Mouse (Mus musculus) CH12.LX (cell line): ENCODE data around the gene Ubl4b. TPM values are rescaled to one million over a fixed set of nuclear protein-coding genes. Genes with fewer than 3 reads are reported as not detected.

ENCODE experiments used
- DNase-seq: peaks from one replicate; pipeline ENCODE4 v3.0.0-alpha.2; 2013; ENCODE audit errors: extremely low read depth
- H3K27ac ChIP-seq: 2 replicates; pipeline ENCODE4 v1.5.1; 2012; ENCODE audit warnings: low read depth, mild to moderate bottlenecking, control low read depth, moderate library complexity; ENCODE audit not compliant: insufficient read depth
- H3K27me3 ChIP-seq: replicated peaks from 2 replicates; pipeline ENCODE3; 2012; ENCODE audit warnings: inconsistent platforms
- H3K36me3 ChIP-seq, 2 experiments: replicated peaks in 1 of 2; 2 replicates each; pipeline versions ENCODE3 to v1.6.1; 2012; ENCODE audit warnings: inconsistent platforms in 1 of 2, low read length in 1 of 2, mild to moderate bottlenecking in 1 of 2, mixed read lengths in 1 of 2, moderate library complexity in 1 of 2; ENCODE audit not compliant: control insufficient read depth in 1 of 2, insufficient read depth in 1 of 2
- H3K4me1 ChIP-seq, 2 experiments: 2 replicates each; pipeline ENCODE4 v1.6.1; 2012; ENCODE audit warnings: inconsistent platforms in 1 of 2, moderate library complexity in 1 of 2; ENCODE audit not compliant: insufficient read depth in 2 of 2, control insufficient read depth in 1 of 2
- H3K4me2 ChIP-seq: 2 replicates; pipeline ENCODE4 v1.6.1; 2012; ENCODE audit warnings: low read depth, mild to moderate bottlenecking, control low read depth; ENCODE audit not compliant: poor library complexity, insufficient read depth, severe bottlenecking
- H3K4me3 ChIP-seq, 3 experiments: fragments of 150-350 bp in 1 of 3; sonication (generic) in 1 of 3; replicated peaks in 1 of 3; 2 replicates each; pipeline versions ENCODE3 to v1.5.1; 2011 to 2012; ENCODE audit warnings: low read depth in 2 of 3, low read length in 2 of 3, mild to moderate bottlenecking in 2 of 3, moderate library complexity in 2 of 3, control low read depth in 1 of 3, improper control_type of control experiment in 1 of 3, inconsistent platforms in 1 of 3, mixed read lengths in 1 of 3; ENCODE audit not compliant: poor library complexity in 1 of 3
- H3K79me2 ChIP-seq: replicated peaks from 2 replicates; pipeline ENCODE4 v1.6.1; 2012; ENCODE audit warnings: mild to moderate bottlenecking, moderate library complexity; ENCODE audit not compliant: control insufficient read depth, poor library complexity, insufficient read depth, severe bottlenecking; ENCODE audit errors: extremely low read depth
- H3K9ac ChIP-seq: 2 replicates; pipeline ENCODE4 v1.6.1; 2012; ENCODE audit warnings: low read depth, mild to moderate bottlenecking, control low read depth, moderate library complexity; ENCODE audit not compliant: insufficient read depth
- H3K9me3 ChIP-seq: replicated peaks from 2 replicates; pipeline ENCODE3; 2012; ENCODE audit warnings: low read length, inconsistent platforms, mixed read lengths
- BHLHE40 ChIP-seq: IDR thresholded peaks from 2 replicates; pipeline ENCODE4 v1.6.1; 2011; ENCODE audit warnings: mild to moderate bottlenecking, low read depth, low read length, improper control_type of control experiment
- CHD1 ChIP-seq: IDR thresholded peaks from 2 replicates; pipeline ENCODE4 v1.6.1; 2012; ENCODE audit warnings: low read depth, low read length, improper control_type of control experiment, inconsistent platforms
- CHD2 ChIP-seq: IDR thresholded peaks from 2 replicates; pipeline ENCODE4 v1.6.1; 2011; ENCODE audit warnings: low read length, improper control_type of control experiment
- EP300 ChIP-seq: IDR thresholded peaks from 2 replicates; pipeline ENCODE4 v1.6.1; 2011; ENCODE audit warnings: low read length, improper control_type of control experiment
- HCFC1 ChIP-seq: IDR thresholded peaks from 2 replicates; pipeline ENCODE4 v1.6.1; 2012; ENCODE audit warnings: low read depth, mild to moderate bottlenecking, inconsistent platforms, low read length, improper control_type of control experiment
- JUN ChIP-seq: IDR thresholded peaks from 2 replicates; pipeline ENCODE4 v1.6.1; 2011; ENCODE audit warnings: low read depth, mild to moderate bottlenecking, low read length, improper control_type of control experiment, moderate library complexity; ENCODE audit not compliant: insufficient read depth
- MAFK ChIP-seq: IDR thresholded peaks from 2 replicates; pipeline ENCODE4 v1.6.1; 2011; ENCODE audit warnings: low read length, improper control_type of control experiment; ENCODE audit not compliant: insufficient replicate concordance
- MEF2A ChIP-seq: IDR thresholded peaks from 2 replicates; pipeline ENCODE4 v1.6.1; 2014; ENCODE audit warnings: low read depth, mild to moderate bottlenecking, inconsistent platforms, low read length, improper control_type of control experiment, borderline replicate concordance
- NELFE ChIP-seq: IDR thresholded peaks from 2 replicates; pipeline ENCODE4 v1.6.1; 2011; ENCODE audit warnings: low read depth, low read length, improper control_type of control experiment
- NRF1 ChIP-seq: IDR thresholded peaks from 2 replicates; pipeline ENCODE4 v1.6.1; 2014; ENCODE audit warnings: low read depth, mild to moderate bottlenecking, inconsistent platforms, low read length, improper control_type of control experiment, moderate library complexity
- RAD21 ChIP-seq: IDR thresholded peaks from 2 replicates; pipeline ENCODE4 v1.6.1; 2011; ENCODE audit warnings: low read depth, mild to moderate bottlenecking, low read length, improper control_type of control experiment, moderate library complexity
- TCF12 ChIP-seq: IDR thresholded peaks from 2 replicates; pipeline ENCODE4 v1.6.1; 2014; ENCODE audit warnings: low read depth, mild to moderate bottlenecking, inconsistent platforms, low read length, improper control_type of control experiment
- USF2 ChIP-seq: conservative IDR thresholded peaks from 2 replicates; pipeline ENCODE4 v1.6.1; 2011; ENCODE audit warnings: low read depth, low read length, improper control_type of control experiment
- ZMIZ1 ChIP-seq: IDR thresholded peaks from 2 replicates; pipeline ENCODE4 v1.6.1; 2012; ENCODE audit warnings: low read depth, mild to moderate bottlenecking, inconsistent platforms, low read length, improper control_type of control experiment
- dilution Hi-C: fragments of 300-500 bp; cut with MboI; formaldehyde crosslinking; loops from 2 replicates; pipeline ENCODE4 v1.14.3; 2020; ENCODE audit warnings: low sequenced_read_pairs; ENCODE audit not compliant: extremely low pct_unique_long_range_greater_than_20kb, extremely low pct_ligation_motif_present
- in situ Hi-C: fragments of 300-500 bp; cut with MboI; formaldehyde crosslinking; loops from 3 replicates; pipeline ENCODE4 v1.14.3; 2019; ENCODE audit warnings: low sequenced_read_pairs, low pct_ligation_motif_present, low pct_unique_long_range_greater_than_20kb, mixed read lengths
- polyA plus RNA-seq: library from polyadenylated mRNA; unstranded; fragments of >175 nt; gene quantifications from 2 replicates; pipeline ENCODE4 v1.2.1, GENCODE M21; 2012; ENCODE audit warnings: low read depth; ENCODE audit not compliant: insufficient read length
- total RNA-seq, 2 experiments: library from RNA; depleted of rRNA; stranded (reverse); fragments of 300-350 nt in 1 of 2; fragments of >200 nt in 1 of 2; gene quantifications; 2 replicates each; pipeline ENCODE4 v1.2.3; 2012 to 2014

The Ubl4b gene
- total and polyA plus RNA-seq, 3 experiments, result not detected

- dilution Hi-C loops (no loop called here), in situ Hi-C loops (no loop called here)
- no peak overlapping the region for H3K4me2 ChIP-seq
- no peak overlapping the region for H3K27ac ChIP-seq
- no peaks in the 10 kb centered on the region for H3K9me3 ChIP-seq
- peaks cover 0 to 8% of the 10 kb centered on the region in 2 experiments; a peak in 1 of 4 replicates for H3K4me1 ChIP-seq
- H3K27me3 ChIP-seq, result peaks cover 2% of the 10 kb centered on the region
- H3K36me3 ChIP-seq, result no peaks in the 10 kb centered on the region
- H3K9ac ChIP-seq, result no peak overlapping the region
- H3K79me2 ChIP-seq, result no peaks in the 10 kb centered on the region
- H3K4me3 ChIP-seq, result no peak overlapping the region
- no peak for DNase-seq
- no peak for TF ChIP-seq ZMIZ1
- TF ChIP-seq, all 38 proteins: peak for 0
Observed at GRCm38 (mm10) chr3:107583893-107584292, 29.0 kb upstream of the Ubl4b start.

- in situ Hi-C loops (no loop called here), dilution Hi-C loops (no loop called here)
- Histone ChIP-seq H3K27me3 (peaks cover 2% of the 10 kb centered on the region), H3K36me3 (no peaks in the 10 kb centered on the region), H3K4me1 (peaks cover 0 to 14% of the 10 kb centered on the region in 2 experiments; a peak in 2 of 4 replicates), H3K9ac (no peak overlapping the region), H3K79me2 (no peaks in the 10 kb centered on the region), H3K27ac (no peak overlapping the region), H3K4me3 (no peak overlapping the region), H3K4me2 (no peak overlapping the region), H3K9me3 (no peaks in the 10 kb centered on the region)
- no peak for DNase-seq
- TF ChIP-seq CHD2 (no peak), ZMIZ1 (no peak), TCF12 (no peak), CHD1 (no peak), BHLHE40 (no peak), JUN (no peak), MAFK (no peak), RAD21 (no peak), USF2 (no peak), MEF2A (no peak), EP300 (no peak), NELFE (no peak), HCFC1 (no peak), NRF1 (no peak)
Observed at GRCm38 (mm10) chr3:107582875-107583767, 28.2 kb upstream of the Ubl4b start.
